Mouse (Mus musculus): ENCODE measurements around the gene Lrch3. TPM values are rescaled to one million over a fixed set of nuclear protein-coding genes. Genes with fewer than 3 reads are reported as not detected.
A peak's percentile ranks its signal among the peaks of the same experiment; 100 is the strongest.

Gene Lrch3
- total RNA-seq, 1 experiment from 2014 or later = 67.0 TPM

DNA sequence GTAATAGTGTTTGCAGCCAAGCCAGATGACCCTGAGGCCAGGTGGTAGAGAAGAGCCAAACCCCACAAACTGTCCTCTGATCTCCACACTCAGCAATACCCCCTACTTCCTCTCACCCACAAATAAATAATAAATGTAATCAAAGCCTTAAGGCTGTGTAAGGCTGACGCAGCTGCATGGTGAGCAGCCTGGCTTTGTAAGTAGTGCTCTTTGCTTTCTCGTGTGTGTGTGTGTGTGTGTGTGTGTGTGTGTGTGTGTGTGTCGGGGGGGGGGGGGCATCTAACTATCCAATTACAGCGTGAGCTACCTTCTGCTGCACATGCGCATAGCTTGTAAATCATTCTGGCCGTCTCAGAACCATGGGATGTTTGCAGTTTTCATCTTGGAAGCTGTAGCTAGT lies 40.4 kb downstream of the Lrch3 start:
- ATAC-seq (ENCODE audit: extremely low read depth, insufficient number of reproducible peaks, low FRiP score, poor library complexity, severe bottlenecking) = no peak

DNA sequence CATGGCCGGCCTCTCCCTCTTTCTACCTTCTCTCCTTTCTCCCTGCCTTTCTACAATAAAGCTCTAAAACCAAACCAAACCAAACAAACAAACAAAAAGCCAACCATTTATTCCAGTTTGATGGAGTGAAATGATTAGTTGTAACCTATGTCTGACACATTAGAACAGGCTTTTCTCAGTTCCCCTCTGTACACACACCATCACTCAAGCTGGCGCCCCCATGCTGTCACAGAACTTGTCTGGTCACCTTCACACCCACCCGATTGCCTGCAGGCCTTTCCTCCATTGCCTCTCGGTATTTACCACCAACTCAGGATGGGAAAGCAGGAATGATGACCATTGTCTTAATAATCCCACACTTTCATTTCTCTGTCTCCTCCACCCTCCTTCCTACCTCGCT lies 43.0 kb downstream of the Lrch3 start:
- no peak for ATAC-seq (ENCODE audit: extremely low read depth, insufficient number of reproducible peaks, low FRiP score, poor library complexity, severe bottlenecking)

DNA sequence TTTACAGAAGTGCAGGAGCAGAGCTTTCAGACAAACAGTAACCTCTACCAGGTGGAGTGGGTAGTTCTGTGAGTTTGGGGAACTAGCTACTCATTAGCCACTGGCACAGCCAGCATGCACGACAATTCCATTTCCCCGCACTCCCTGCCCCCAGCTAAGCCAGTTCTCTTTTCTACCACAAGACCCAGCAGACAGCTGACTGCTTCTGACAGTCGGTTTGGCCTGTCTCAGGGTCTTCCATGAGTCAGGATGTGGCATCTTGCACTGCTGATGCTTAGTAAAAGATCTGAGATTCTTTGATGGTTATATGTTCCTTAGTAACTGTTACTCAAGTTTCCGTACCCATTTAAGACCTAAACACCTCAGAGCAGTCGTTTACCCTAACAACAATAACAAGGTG lies 58.6 kb downstream of the Lrch3 start:
- no peak for ATAC-seq (ENCODE audit: extremely low read depth, insufficient number of reproducible peaks, low FRiP score, poor library complexity, severe bottlenecking)

DNA sequence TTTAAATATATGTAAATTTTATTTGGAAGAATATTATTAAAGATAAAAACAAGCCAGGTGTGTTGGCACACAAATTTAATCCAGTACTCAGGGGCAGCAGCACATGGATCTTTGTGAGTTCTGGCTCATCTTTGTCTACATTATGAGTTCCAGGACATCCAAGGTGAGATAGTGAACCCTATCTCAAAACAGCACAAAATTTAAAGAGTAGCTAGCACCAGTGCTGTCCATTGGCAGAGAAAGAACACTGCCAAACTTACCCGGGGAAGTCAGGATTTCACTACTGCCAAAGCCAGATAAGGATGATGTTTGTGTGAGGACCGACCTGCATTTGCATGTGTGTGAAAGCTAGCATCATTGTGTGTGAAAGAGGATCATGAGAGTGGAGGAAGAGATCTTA lies 59.1 kb downstream of the Lrch3 start:
- ATAC-seq (ENCODE audit: extremely low read depth, insufficient number of reproducible peaks, low FRiP score, poor library complexity, severe bottlenecking) = no peak

DNA sequence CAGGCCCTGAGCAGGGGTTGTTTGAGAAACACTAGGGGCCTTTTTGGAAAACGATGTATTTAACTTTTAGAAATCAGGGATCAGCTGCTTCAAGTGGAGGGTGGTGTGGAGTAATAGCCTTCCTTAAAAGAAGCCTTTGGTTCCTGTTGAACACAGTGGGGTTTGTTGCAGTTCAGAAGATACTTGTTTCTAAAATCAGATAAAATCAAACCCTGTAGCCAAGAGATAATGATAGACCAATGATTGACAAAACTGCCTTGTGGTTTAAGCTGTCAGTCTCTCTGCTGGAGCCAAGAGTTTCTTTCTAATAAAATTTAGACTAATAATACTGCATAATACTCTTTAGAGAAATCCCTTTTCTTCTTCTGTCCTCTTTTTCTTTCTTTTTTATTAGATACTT lies 66.3 kb downstream of the Lrch3 start:
- no peak for ATAC-seq (ENCODE audit: extremely low read depth, insufficient number of reproducible peaks, low FRiP score, poor library complexity, severe bottlenecking)

DNA sequence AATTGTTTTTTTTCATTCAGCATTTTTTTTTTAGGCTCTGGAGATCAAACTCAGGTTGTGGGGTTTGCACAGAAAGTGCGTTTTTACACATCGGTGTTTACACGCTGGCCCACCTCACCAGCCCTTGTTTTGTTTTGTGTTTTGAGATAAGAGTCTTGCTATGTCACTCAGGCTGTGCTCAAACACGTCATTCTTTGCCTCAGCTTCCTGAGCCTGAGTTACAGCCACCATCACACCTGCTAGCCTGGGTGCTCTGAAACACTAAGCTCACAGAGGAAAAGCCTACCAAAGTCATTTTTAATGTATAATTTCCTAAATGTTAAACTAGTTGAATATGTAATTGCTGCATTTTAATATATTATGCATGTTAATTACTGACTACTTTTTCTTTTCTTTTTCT lies 67.5 kb downstream of the Lrch3 start:
- no peak for ATAC-seq (ENCODE audit: extremely low read depth, insufficient number of reproducible peaks, low FRiP score, poor library complexity, severe bottlenecking)

DNA sequence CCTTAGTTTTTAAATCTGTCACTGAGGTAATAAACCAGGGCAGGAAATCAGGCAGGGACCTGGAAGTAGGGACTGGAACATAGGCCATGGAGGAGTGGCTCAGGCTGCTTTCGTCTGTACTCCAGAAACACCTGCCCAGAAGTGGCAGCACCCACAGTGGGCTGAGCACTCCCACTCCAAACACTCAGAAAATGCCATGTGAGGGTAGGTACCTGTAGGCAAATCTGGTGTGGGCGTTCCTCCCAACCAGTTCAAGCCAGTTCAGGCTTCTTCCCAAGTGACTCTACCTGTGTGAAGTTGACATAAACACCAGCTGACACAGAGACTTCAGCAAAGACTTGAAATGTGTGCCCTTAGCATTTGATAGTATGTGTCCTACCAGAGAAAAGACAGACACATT lies 70.7 kb downstream of the Lrch3 start:
- ATAC-seq (ENCODE audit: extremely low read depth, insufficient number of reproducible peaks, low FRiP score, poor library complexity, severe bottlenecking) = no peak

DNA sequence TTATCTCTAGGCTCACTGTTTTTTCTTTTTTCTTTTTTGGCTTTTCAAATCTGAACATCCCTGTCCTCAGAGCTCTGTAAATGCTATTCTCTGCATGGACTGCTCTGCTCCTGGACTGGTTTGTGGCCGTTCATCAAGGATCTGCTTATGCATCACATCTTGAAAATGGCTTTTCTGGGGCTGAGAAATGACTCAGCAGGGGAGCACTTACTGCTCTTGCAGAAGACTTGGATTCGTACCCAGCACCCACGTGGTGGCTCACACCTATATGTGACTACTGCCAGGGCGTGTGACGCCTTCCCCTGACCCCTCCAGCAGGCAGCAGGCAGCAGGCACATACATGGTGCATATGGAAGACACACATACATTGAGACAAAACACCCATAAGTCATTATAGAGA lies 78.3 kb downstream of the Lrch3 start:
- ATAC-seq (ENCODE audit: extremely low read depth, insufficient number of reproducible peaks, low FRiP score, poor library complexity, severe bottlenecking) = no peak

DNA sequence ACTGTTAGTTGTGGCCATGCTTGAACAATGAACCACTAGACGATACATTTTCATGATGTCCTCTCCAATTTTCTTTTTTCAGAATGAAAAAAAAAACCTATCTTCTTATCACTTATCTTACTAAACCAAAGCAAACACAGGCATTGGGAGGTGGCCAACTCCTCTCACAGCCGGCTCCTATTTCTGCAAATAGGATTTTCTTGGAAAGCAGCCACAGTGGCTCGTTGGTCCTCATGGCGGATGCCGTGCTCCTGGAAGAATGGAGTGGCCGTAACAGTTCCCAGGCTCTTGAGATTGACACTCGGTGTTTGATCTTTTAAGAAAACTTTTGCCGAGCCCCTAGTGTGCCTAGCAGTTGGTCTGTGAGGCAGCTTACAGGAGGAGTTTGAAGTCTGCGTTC lies 91.3 kb downstream of the Lrch3 start:
- ATAC-seq (ENCODE audit: extremely low read depth, insufficient number of reproducible peaks, low FRiP score, poor library complexity, severe bottlenecking) = no peak

DNA sequence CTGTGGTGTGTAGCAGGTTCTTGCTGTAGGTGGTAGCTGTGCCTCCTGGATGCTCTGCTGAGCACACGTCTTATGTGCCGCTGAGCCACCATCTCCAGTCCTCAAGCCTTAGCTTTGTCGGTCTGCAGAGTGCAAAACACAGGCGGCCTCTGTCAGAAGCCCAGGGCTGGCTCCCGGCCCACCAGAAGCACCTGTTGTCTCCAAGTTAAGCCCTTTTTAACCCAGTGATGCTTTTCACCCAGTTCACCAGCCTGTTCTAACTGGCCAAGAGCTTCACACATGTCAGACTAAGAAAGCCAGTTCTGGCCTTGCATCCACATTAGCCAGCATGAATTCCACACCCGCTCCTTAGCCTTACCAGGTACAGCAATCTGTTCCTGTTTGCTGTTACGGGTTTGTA lies 93.0 kb downstream of the Lrch3 start:
- no peak for ATAC-seq (ENCODE audit: extremely low read depth, insufficient number of reproducible peaks, low FRiP score, poor library complexity, severe bottlenecking)

DNA sequence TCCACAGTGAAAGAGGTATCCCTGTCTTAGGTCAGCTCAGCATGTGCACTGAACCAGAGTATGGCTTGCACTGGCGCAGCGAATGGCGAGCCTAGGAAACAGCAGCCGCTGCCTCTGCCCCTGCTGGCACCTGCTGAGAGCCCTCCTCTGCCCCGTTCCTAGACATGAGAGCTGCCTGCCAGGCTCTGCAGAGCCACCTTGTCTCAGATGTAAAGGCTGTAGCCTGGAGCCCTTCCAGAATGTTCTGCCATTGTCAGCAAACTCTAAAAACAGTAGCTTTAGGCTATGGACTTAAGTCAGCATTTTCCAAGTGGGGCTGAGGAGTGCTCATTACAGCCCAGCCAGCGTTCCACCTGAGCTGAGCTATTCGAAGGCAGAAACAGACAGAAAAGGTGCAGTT lies 93.5 kb downstream of the Lrch3 start:
- no peak for ATAC-seq (ENCODE audit: extremely low read depth, insufficient number of reproducible peaks, low FRiP score, poor library complexity, severe bottlenecking)

DNA sequence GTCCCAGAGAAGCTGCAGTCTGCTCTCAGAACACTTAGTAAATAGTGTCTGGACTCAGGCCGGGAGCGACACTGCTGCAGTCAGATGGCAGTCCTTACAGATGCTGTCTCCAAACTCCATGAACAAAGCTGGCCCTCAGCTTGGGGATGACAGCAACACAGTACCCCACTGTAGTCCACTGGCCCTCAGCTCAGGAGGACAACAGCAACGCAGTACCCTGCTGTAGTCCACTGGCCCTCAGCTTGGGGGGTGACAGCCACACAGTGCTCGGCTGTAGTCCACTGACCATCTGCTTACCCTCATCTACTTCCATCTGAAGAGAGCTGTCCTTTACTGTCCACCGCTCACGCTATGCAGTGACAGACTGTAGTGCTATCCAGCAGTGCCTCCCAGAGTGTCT lies 96.3 kb downstream of the Lrch3 start:
- no peak for ATAC-seq (ENCODE audit: extremely low read depth, insufficient number of reproducible peaks, low FRiP score, poor library complexity, severe bottlenecking)

DNA sequence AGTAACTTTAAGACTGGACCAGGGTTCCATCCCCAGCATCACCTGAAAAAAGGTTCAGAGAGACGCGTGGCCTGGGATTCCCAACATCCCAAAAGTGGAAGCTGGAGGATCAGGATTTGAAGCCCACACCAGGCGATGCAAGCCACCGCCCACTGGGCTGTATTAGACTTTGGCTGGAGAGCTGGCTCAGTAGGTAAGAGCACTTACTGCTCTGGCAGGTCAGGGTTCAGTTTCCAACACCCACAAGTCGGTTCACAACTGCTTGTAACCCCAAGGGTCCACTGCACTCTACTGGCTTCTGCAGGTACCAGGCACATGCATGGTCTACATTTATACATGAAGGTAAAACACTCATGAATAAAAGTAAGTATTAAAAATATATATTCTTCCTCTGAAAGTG lies 99.9 kb downstream of the Lrch3 start:
- no peak for ATAC-seq (ENCODE audit: extremely low read depth, insufficient number of reproducible peaks, low FRiP score, poor library complexity, severe bottlenecking)

DNA sequence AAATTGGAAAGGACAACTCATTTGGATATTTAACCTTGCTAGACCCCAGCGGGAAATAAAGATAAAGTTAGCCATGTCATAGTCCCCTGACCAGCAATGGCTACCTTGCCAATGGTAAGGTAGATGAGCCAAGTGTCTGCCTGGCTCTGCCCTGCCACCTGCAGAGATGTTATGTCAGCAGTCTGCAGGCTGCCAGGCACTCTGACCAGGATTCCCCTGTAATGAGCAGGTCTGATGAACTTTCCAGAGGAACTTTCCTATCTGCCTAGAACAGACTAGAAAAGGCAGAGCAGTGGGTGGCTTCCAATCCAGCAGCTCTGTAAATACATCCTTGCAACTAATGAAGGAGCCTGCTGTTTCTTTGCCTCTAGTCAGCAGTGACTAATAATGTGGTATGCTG lies 101.0 kb downstream of the Lrch3 start:
- ATAC-seq (ENCODE audit: extremely low read depth, insufficient number of reproducible peaks, low FRiP score, poor library complexity, severe bottlenecking) = no peak

DNA sequence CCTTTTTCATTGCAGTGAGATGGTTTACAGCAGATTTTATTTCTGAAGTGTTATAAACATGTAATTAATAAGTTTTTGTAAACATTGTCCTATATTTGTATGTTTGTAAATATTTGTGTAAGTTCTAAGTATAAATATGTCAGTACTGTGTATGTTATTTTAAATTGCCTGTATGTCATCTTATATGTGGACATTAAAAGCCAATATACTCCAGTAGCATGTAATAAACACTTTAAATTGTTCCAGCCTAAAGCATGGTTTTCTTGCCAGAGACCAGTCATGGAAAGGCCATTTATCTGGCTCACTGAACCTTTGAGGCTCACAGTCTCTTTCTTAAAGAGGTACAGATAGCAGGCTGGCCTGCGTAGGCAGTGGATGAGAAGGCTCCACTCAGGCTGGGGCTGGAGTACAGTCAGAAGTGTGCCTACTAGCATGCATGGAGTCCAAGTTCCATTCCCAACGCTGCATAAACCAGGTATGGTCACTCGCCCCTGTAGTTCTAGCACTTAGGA lies 101.6 kb downstream of the Lrch3 start:
- no peak for ATAC-seq (ENCODE audit: extremely low read depth, insufficient number of reproducible peaks, low FRiP score, poor library complexity, severe bottlenecking)

DNA sequence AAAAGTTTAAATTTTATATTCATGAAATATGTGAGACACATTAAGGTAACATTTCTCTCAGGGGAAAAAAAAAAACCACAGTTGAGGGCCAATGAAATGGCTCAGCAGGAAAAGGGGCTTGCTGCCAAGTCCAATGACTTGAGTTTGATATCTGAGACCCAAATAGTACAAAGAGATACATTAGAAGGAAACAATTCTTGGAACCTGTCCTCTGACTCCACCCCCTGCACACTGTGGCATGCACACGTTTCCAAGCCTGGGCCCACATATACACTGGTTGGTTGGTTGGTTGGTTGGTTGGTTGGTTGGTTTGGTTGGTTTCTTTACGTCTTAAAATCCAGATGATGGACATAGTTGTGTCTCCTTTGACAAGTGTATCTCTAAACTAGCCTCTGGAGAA lies 102.1 kb downstream of the Lrch3 start:
- no peak for ATAC-seq (ENCODE audit: extremely low read depth, insufficient number of reproducible peaks, low FRiP score, poor library complexity, severe bottlenecking)

DNA sequence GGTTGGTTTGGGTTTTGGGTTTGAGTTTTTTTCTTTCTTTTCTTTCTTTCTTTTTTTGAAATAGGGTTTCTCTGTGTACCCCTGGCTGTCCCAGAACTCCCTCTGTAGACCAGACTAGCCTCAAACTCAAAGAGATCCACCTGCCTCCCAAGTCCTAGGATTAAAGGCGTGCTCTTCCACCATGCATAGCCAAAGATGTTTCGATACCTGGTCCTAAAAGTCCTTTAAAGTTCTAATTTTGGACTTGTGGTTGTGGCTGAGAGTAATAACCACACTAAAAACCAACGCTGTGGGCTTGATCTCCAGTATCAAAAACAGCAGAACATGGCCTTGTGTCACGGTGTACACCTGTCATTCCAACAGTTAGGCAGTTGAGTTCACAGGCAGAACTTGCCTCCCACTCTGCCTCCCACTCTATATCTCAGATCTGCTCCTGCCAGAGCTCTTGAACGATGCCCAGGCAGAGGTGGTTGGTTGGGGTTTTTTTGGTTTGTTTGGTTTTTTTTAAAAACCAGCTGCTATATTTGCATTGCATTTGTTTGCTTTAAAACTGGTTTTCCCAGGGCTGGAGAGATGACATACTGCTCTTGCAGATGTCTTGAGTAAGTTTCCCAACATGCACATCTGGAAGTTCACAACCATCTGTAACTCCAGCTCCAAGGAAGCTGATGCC lies 103.9 kb downstream of the Lrch3 start:
- ATAC-seq (ENCODE audit: extremely low read depth, insufficient number of reproducible peaks, low FRiP score, poor library complexity, severe bottlenecking) = no peak

DNA sequence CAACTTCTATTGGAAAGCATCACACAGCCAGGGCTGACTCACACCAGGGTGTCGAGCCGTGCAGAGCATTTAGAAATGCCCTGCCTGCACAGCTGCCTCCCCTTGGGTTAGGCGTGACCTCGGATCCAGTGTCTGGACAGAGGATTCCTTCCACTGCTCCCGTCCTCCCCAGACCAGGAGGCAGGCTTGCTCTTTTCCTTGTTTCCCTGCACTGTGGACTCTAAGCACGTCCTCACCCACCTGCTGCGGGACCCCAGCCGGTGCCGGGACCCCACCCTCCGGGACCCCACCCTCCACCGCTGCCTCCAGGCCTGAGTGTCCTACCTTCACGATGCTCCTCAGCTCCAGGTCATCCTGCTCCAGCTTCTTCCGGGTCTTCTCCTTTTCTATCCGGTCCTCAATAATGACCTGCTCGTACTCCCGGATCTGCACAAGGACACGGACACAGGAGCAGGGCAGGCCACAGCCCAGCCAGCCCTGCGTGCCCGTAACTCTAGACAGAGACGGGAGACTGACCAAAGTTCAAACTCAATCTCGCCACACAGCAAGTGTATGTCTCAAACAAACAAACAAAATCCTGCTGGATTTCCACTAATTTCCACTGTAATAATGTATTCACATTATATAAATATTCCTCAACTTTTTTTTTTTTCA lies 105.3 kb downstream of the Lrch3 start:
- ATAC-seq (ENCODE audit: extremely low read depth, insufficient number of reproducible peaks, low FRiP score, poor library complexity, severe bottlenecking) = no peak

DNA sequence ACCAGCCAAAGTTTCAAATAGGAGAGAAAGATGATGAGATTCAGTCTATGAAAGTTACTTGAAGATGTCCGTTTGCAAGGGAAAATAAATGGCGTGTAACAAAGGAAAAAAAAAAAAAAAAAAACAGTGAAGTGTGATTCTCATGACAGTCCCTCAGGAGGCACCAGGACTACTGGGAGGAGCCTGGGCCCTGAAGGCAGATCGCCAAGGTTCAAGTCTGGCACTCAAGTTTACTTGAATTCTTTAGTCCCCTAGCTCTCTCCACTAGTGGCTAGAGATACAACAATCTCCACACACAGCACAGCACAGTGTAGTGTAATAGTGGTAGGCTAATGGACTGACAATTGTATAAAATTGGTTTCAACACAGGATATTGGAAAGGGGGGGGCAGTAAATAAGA lies 107.5 kb downstream of the Lrch3 start:
- no peak for ATAC-seq (ENCODE audit: extremely low read depth, insufficient number of reproducible peaks, low FRiP score, poor library complexity, severe bottlenecking)

DNA sequence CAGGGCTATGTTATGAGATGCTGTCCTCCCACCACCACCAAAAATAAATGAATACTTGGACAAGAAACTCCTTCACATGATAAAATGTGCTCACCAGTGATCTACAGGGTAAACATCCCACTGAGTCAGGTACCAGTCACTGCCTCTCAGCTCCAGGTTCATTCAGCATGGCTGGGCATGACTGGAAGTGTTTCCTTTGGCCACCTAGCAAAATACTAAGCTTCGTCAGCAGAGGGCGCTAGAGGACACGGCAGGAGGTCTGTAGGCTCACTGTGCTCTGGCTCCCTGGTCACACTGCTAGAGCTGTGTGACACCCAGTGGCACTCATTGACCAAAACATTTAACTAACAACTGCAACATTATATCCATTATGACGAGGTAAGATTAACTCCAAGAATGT lies 109.8 kb downstream of the Lrch3 start:
- peak; percentile 83 for ATAC-seq (ENCODE audit: extremely low read depth, insufficient number of reproducible peaks, low FRiP score, poor library complexity, severe bottlenecking)
